Mouse (Mus musculus): ENCODE data around the gene Cbln4. TPM values are rescaled to one million over a fixed set of nuclear protein-coding genes. Genes with fewer than 3 reads are reported as not detected.

The Cbln4 gene
- polyA plus RNA-seq, 1 experiment from 2014 or later: 10.2 TPM

DNA sequence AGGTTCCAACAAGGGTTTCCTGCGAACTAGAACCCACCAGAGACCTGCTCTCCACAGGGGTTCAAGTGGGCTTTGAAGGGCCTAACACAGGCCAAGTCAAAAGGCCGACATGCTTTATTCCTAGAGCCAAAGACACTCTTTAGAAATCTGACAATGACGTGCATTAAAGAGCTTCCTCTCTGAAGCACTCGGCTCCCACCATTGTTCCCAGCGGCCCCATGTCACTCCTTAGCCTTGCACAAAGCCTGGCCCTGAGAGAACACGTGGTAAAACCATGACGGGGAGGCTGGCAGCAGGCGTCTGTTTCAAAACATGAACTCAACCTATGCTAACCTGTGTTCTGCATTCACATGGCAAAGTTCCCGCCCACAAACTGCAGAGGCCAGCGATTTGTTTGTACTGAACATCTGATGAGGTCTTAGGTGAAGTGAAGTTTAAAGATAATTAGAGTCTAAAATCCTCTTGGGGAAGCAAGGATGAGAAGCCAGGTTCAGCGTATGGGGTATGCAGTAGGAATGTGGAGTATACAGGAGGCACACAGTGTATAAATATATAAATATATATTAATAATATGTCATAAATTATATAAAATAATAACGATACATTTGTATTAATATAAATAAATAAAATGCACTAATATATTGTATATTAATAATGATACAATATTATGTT lies 17.7 kb downstream of the Cbln4 start:
- 67% methylated on average over 12 of the region's 12 CpGs for WGBS

DNA sequence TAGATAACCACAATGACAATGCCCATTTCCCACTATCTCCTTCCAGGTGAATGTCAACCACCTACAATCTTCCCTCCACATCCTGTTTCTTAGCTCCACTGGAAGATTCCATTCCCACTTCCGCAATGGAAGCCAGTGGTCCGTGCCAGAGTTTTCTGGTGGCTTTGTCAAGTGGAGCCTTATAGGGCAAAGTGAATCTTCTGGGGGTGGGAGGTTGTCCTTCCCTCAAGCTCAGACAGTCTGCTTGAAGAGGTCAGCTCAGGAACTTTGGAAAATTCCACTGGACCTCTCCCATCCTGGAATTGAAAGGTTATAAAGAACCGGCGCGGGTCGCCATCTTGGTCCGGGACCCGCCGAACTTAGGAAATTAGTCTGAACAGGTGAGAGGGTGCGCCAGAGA lies 36.5 kb downstream of the Cbln4 start:
- Histone ChIP-seq H3K9ac (no peak overlapping the region), H3K36me3 (no peaks in the 10 kb centered on the region), H3K4me1 (no peaks in the 10 kb centered on the region), H3K27ac (no peak overlapping the region), H3K4me2 (no peak overlapping the region), H3K9me3 (no peaks in the 10 kb centered on the region), H3K27me3 (no peaks in the 10 kb centered on the region), H3K4me3 (no peak overlapping the region)
- WGBS: 98% methylated on average over 10 of the region's 10 CpGs
- ATAC-seq (ENCODE audit: insufficient number of reproducible peaks, insufficient read depth, low FRiP score, low TSS enrichment, low read depth): no peak

More for the DNA sequence above, 17.7 kb downstream of the Cbln4 start:
- H3K27ac ChIP-seq: no peak overlapping the region
- no peaks in the 10 kb centered on the region for H3K27me3 ChIP-seq
- no peaks in the 10 kb centered on the region for H3K4me1 ChIP-seq
- no peak overlapping the region for H3K9ac ChIP-seq
- H3K9me3 ChIP-seq: no peaks in the 10 kb centered on the region
- no peak for ATAC-seq (ENCODE audit: insufficient number of reproducible peaks, insufficient read depth, low FRiP score, low TSS enrichment, low read depth)
- H3K4me3 ChIP-seq: no peak overlapping the region
- no peaks in the 10 kb centered on the region for H3K36me3 ChIP-seq
- H3K4me2 ChIP-seq: no peak overlapping the region

DNA sequence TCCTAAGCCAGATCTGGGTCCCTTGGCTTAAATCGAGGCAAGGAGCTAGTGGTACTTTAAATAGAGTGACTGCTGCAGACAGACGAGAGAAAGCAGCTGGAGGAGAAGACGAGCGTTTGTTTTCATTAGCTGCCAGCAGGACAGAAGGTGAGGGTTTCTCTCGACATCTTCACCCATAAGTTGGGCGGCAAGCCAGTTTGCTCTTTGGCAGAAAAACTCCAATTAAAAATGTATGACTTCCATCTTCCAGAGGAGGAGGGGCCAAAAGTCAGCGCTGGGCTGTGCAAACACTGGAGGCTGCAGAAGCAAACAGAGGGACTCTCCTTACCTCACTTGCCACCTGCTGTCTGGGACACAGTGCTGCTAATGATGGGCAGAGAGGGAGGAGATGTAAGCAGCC lies 37.3 kb downstream of the Cbln4 start:
- Histone ChIP-seq H3K9ac (no peak overlapping the region), H3K4me1 (no peaks in the 10 kb centered on the region), H3K9me3 (no peaks in the 10 kb centered on the region), H3K27ac (no peak overlapping the region), H3K27me3 (no peaks in the 10 kb centered on the region), H3K4me3 (no peak overlapping the region), H3K4me2 (no peak overlapping the region), H3K36me3 (no peaks in the 10 kb centered on the region)
- WGBS: 42% methylated on average over 7 of the region's 7 CpGs
- no peak for ATAC-seq (ENCODE audit: insufficient number of reproducible peaks, insufficient read depth, low FRiP score, low TSS enrichment, low read depth)

DNA sequence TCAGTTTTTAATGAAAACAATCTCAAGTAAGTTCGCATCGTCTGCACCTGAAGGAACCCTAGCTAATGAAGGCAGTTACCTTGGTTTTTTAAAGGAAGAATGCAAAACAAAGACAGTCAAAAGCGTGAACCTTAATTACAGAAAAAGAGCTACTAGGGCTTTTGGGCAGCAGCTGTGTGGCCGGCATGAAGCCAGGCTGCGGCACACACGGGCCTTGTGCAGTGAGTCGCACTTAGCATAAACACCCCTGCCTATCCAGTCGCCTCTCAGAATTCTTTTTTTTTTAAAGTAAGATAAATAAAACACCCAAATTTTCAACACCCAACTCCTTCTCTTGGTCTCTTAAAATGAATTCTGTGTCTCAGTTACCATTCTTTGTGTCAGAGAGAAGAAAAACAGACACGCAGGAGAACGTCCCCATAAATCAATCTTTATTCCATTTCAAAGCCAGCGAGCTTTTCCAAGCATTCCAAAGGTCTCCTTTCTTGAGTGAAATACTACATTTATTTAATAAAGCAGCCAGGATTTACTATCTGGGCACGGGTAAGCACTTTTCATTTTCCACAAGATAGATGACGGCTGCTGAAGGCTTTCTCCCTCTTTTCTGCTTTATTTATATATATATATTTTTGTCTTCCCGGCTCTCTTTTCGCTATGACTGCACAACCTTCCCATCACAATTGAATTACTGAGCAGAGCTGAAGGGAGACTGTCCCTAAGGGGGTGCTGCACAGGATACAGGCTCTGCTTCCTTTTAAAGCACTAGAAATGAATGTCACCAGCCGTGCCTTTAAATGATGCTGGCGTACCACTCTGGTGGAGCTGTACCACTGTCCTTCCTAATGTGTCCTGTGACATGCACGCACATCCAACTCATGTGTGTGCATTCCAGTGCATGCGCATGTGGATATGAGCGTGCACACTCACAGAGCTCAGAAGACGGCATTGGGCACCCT lies 39.0 kb downstream of the Cbln4 start:
- no peaks in the 10 kb centered on the region for H3K27me3 ChIP-seq
- H3K27ac ChIP-seq: no peak overlapping the region
- H3K4me3 ChIP-seq: no peak overlapping the region
- no peak overlapping the region for H3K4me2 ChIP-seq
- H3K9ac ChIP-seq: no peak overlapping the region
- no peak for ATAC-seq (ENCODE audit: insufficient number of reproducible peaks, insufficient read depth, low FRiP score, low TSS enrichment, low read depth)
- WGBS: 70% methylated on average over 21 of the region's 21 CpGs
- H3K9me3 ChIP-seq: no peaks in the 10 kb centered on the region
- peaks cover 5% of the 10 kb centered on the region for H3K4me1 ChIP-seq
- H3K36me3 ChIP-seq: no peaks in the 10 kb centered on the region

DNA sequence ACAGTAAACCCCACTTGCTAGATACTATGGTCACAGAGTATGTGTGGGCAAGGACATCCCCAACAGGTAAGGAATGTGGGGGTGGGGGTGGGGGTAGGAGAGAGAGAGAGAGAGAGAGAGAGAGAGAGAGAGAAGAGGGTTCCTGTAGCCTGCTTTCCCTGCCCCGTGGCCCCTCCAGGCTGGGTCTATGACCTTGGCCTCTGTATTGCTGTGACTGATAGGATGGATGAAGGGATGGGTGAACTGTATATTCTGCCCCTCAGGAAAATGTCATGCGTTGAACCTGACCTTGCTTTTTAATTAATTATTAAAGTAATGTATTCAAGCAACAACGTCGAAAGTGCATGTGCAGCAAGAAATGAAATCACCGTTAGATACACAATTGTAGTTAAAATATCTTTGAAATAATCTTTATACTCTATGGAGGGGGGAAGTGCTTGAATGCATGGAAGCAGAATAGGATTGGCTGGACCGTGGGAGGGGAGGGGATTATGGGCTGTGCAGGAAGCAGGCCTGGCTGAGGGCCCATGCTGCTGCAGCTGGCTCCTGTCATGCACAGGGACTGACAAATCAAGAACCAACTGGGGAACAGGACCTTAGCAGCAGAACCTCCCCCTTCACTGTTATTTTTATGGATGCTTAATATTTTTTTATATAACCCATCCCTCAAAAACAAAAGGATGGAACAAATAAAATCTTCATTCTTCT lies 46.1 kb downstream of the Cbln4 start:
- no peak for ATAC-seq (ENCODE audit: insufficient number of reproducible peaks, insufficient read depth, low FRiP score, low TSS enrichment, low read depth)
- no peak overlapping the region for H3K9ac ChIP-seq
- no peaks in the 10 kb centered on the region for H3K27me3 ChIP-seq
- no peak overlapping the region for H3K27ac ChIP-seq
- no peak overlapping the region for H3K4me3 ChIP-seq
- peaks cover 5% of the 10 kb centered on the region for H3K4me1 ChIP-seq
- no peaks in the 10 kb centered on the region for H3K36me3 ChIP-seq
- no peaks in the 10 kb centered on the region for H3K9me3 ChIP-seq
- no peak overlapping the region for H3K4me2 ChIP-seq
- 72% methylated on average over 6 of the region's 6 CpGs for WGBS

DNA sequence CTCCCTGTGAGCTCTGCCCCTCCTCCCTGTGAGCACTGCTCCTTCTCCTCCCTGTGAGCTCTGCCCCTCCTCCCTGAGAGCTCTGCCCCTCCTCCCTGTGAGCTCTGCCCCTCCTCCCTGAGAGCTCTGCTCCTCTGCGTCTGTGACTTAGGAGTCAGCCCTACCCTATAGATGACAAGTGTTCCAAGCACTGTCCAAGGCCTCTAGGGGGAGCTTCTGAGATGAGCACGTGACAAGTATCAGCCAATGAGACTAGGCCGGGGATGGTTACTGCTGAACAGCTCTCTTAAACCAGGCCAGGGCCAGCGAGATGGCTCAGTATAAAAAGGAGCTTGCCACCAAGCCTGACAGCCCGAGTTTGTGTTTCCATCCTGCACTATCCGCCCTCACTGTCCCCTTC lies 48.4 kb downstream of the Cbln4 start:
- WGBS: 57% methylated on average over 6 of the region's 6 CpGs
- H3K9ac ChIP-seq: no peak overlapping the region
- H3K4me1 ChIP-seq: peaks cover 5% of the 10 kb centered on the region
- H3K36me3 ChIP-seq: no peaks in the 10 kb centered on the region
- no peaks in the 10 kb centered on the region for H3K9me3 ChIP-seq
- H3K27ac ChIP-seq: no peak overlapping the region
- no peak overlapping the region for H3K4me2 ChIP-seq
- ATAC-seq (ENCODE audit: insufficient number of reproducible peaks, insufficient read depth, low FRiP score, low TSS enrichment, low read depth): no peak; the same call in 1 of the 2 replicates
- H3K4me3 ChIP-seq: no peak overlapping the region
- H3K27me3 ChIP-seq: no peaks in the 10 kb centered on the region

DNA sequence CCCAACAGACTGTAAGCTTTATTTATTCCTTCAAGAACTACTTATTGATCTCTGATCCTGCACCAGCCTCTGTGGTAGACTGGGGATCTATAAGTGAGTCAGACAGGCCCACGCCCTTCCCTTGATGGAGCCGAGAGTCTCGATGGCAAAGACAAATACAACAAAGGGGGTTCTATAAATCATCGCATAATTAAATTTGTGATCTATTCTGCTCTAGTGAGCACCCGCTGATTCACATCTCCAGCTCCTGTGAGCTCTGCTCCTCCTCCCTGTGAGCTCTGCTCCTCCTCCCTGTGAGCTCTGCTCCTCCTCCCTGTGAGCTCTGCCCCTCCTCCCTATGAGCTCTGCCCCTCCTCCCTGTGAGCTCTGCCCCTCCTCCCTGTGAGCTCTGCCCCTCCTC lies 49.0 kb downstream of the Cbln4 start:
- no peak overlapping the region for H3K4me3 ChIP-seq
- ATAC-seq (ENCODE audit: insufficient number of reproducible peaks, insufficient read depth, low FRiP score, low TSS enrichment, low read depth): no peak
- H3K4me1 ChIP-seq: no peaks in the 10 kb centered on the region
- no peaks in the 10 kb centered on the region for H3K9me3 ChIP-seq
- no peaks in the 10 kb centered on the region for H3K36me3 ChIP-seq
- no peaks in the 10 kb centered on the region for H3K27me3 ChIP-seq
- no peak overlapping the region for H3K9ac ChIP-seq
- no peak overlapping the region for H3K4me2 ChIP-seq
- 84% methylated on average over 5 of the region's 5 CpGs for WGBS
- no peak overlapping the region for H3K27ac ChIP-seq

DNA sequence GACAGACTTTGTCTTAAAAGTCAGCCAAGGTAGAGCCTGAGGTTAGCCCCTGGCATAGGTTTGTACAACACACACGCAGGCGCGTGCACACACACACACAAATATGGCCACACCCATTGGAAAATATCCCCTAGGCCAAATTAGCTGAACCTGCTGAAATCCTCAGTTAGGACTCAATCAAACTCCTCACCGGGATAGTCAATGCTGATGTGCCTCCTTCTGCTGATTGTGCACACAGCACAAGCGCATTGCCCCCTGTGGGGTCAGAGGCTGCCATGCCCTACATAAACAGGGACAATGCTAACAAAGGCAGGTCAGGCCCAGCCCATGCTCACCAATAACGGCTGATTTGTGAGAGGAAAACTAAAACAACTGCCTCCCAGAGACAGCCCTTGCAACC lies 56.6 kb downstream of the Cbln4 start:
- ATAC-seq (ENCODE audit: insufficient number of reproducible peaks, insufficient read depth, low FRiP score, low TSS enrichment, low read depth): no peak
- 24% methylated on average over 6 of the region's 6 CpGs for WGBS

More for the DNA sequence above, 56.6 kb downstream of the Cbln4 start:
- no peak overlapping the region for H3K4me3 ChIP-seq
- H3K27ac ChIP-seq: no peak overlapping the region
- H3K4me1 ChIP-seq: no peaks in the 10 kb centered on the region
- H3K27me3 ChIP-seq: peaks cover 5% of the 10 kb centered on the region; the same call in 1 of the 2 replicates
- H3K9ac ChIP-seq: no peak overlapping the region
- H3K9me3 ChIP-seq: no peaks in the 10 kb centered on the region
- no peaks in the 10 kb centered on the region for H3K36me3 ChIP-seq
- H3K4me2 ChIP-seq: no peak overlapping the region

Other genes with a start within 250 kb of the Cbln4 start
- not detected in 2 replicates for gene Mc3r, start 205.0 kb upstream of the Cbln4 start, polyA plus RNA-seq (2015; fragmentation: Nextera tagmentation; extraction: Ambion mirVana)